Mouse (Mus musculus) brain, adult 2 months (tissue): ENCODE results near the gene Hp1bp3.

Source experiments
- DNase-seq: peaks from one replicate; pipeline ENCODE4 v3.0.0; 2011; ENCODE audit warnings: low read depth, low spot score

Gene Hp1bp3

GRCm38 (mm10) chr4:138222396-138222795 is 6.3 kb downstream of the Hp1bp3 start:
- no peak for DNase-seq

GRCm38 (mm10) chr4:138223623-138224022 is 7.5 kb downstream of the Hp1bp3 start:
- DNase-seq: no peak

GRCm38 (mm10) chr4:138246756-138247665 is 30.9 kb downstream of the Hp1bp3 start:
- DNase-seq: peak; percentile 95

GRCm38 (mm10) chr4:138250088-138250960 is 34.2 kb downstream of the Hp1bp3 start, which contains the start of the genes Sh2d5 and Kif17:
Sh2d5 (plus strand) TSS chr4:138250403.
Kif17 (plus strand) TSS chr4:138250435.
- DNase-seq: peak; percentile 99

GRCm38 (mm10) chr4:138251819-138252218 is 35.7 kb downstream of the Hp1bp3 start:
- DNase-seq: peak; percentile 59

GRCm38 (mm10) chr4:138252231-138252630 is 36.1 kb downstream of the Hp1bp3 start:
- DNase-seq: no peak

- DNase-seq: no peak
Measured at GRCm38 (mm10) chr4:138257116-138257687, 41.1 kb downstream of the Hp1bp3 start.

GRCm38 (mm10) chr4:138258663-138259062 is 42.6 kb downstream of the Hp1bp3 start:
- no peak for DNase-seq

GRCm38 (mm10) chr4:138259482-138259881 is 43.4 kb downstream of the Hp1bp3 start:
- DNase-seq: no peak

GRCm38 (mm10) chr4:138261843-138262681 is 46.0 kb downstream of the Hp1bp3 start:
- peak; percentile 85 for DNase-seq

- no peak for DNase-seq
Measured at GRCm38 (mm10) chr4:138267869-138268268, 51.8 kb downstream of the Hp1bp3 start.

GRCm38 (mm10) chr4:138272011-138272997 is 56.2 kb downstream of the Hp1bp3 start:
- peak; percentile 91 for DNase-seq

- DNase-seq: peak; percentile 88
Measured at GRCm38 (mm10) chr4:138278346-138278745, 62.2 kb downstream of the Hp1bp3 start.

GRCm38 (mm10) chr4:138282834-138283233 is 66.7 kb downstream of the Hp1bp3 start:
- DNase-seq: peak; percentile 93

GRCm38 (mm10) chr4:138286411-138286810 is 70.3 kb downstream of the Hp1bp3 start:
- no peak for DNase-seq

GRCm38 (mm10) chr4:138288691-138289090 is 72.6 kb downstream of the Hp1bp3 start:
- no peak for DNase-seq

GRCm38 (mm10) chr4:138292028-138292427 is 75.9 kb downstream of the Hp1bp3 start:
- no peak for DNase-seq

GRCm38 (mm10) chr4:138293261-138293948 is 77.3 kb downstream of the Hp1bp3 start:
- peak; percentile 82 for DNase-seq

GRCm38 (mm10) chr4:138293949-138294550 is 78.0 kb downstream of the Hp1bp3 start:
- peak; percentile 33 for DNase-seq
